Mouse (Mus musculus): ENCODE measurements around the gene Kcnc4. TPM values are rescaled to one million over a fixed set of nuclear protein-coding genes. Genes with fewer than 3 reads are reported as not detected.

Kcnc4 gene
- polyA plus RNA-seq, 1 experiment from 2014 or later = not detected

- WGBS (ENCODE audit: insufficient replicate concordance) = 65% methylated on average over 6 of the region's 6 CpGs
- no peaks in the 10 kb centered on the region; the same call in 1 of the 2 replicates for H3K27me3 ChIP-seq (replicated peaks)
- peak; percentile 15; the same call in 1 of the 2 replicates for ATAC-seq
Measured at GRCm38 (mm10) chr3:107491459-107491858, 32.1 kb upstream of the Kcnc4 start.

DNA sequence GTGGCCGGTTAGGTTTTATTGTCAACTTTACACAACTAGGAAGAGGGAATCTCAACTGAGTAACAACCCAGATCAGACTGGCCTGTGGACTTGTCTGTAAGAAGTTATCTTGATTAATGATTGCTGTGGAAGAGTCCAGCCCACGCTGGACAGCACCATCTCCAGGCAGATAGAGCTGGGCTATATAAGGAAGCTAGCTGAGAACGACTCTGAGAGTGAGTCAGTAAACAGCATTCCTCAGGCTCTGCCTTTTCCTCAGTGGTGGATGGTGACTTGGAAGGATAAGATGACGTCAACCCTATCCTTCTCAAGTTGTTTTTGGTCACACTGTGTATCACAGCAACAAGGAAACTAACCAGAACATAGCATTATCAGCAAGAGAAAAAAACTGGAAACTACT, 29.3 kb upstream of the Kcnc4 start:
- H3K4me2 ChIP-seq = no peak overlapping the region
- whole genome bisulfite sequencing (ENCODE audit: insufficient replicate concordance) = 29% methylated on average over 4 of the region's 4 CpGs
- H3K27ac ChIP-seq = no peak overlapping the region
- no peaks in the 10 kb centered on the region for H3K36me3 ChIP-seq
- no peaks in the 10 kb centered on the region for H3K4me1 ChIP-seq
- no peak for ATAC-seq
- H3K4me3 ChIP-seq = no peak overlapping the region
- peaks cover 7% of the 10 kb centered on the region; the same call in 1 of the 2 replicates for H3K27me3 ChIP-seq (replicated peaks)
- H3K9ac ChIP-seq = no peak overlapping the region
- H3K9me3 ChIP-seq (replicated peaks) = no peaks in the 10 kb centered on the region

More at GRCm38 (mm10) chr3:107491459-107491858, 32.1 kb upstream of the Kcnc4 start:
- no peak overlapping the region for H3K4me2 ChIP-seq
- H3K36me3 ChIP-seq = no peaks in the 10 kb centered on the region
- H3K9ac ChIP-seq = no peak overlapping the region
- no peaks in the 10 kb centered on the region for H3K9me3 ChIP-seq (replicated peaks)
- no peak overlapping the region for H3K4me3 ChIP-seq
- H3K27ac ChIP-seq = no peak overlapping the region
- H3K4me1 ChIP-seq = no peaks in the 10 kb centered on the region

DNA sequence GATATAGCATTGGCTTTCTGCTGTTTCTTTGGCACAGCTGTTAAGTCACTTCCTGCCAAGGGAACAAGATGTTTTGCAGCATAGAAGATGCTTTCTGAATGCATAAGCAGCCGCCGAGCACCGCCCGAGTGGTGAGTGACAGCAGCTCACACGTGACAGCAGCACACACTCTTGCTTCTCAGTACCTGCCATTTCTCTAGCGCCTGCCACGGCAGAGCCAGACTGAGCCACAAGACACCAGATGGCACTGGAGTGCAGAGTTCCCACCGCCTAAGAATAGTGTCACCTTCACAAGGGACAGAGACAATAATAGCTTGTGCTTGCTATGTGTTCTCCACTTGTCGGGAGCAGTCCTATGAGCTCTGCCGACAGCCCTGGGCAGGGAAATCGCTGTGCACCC, 23.9 kb upstream of the Kcnc4 start:
- H3K4me3 ChIP-seq = no peak overlapping the region
- H3K27me3 ChIP-seq (replicated peaks) = peaks cover 9% of the 10 kb centered on the region
- H3K27ac ChIP-seq = no peak overlapping the region
- ATAC-seq = no peak
- no peaks in the 10 kb centered on the region for H3K4me1 ChIP-seq
- H3K9me3 ChIP-seq (replicated peaks) = no peaks in the 10 kb centered on the region
- no peak overlapping the region for H3K4me2 ChIP-seq
- WGBS (ENCODE audit: insufficient replicate concordance) = 39% methylated on average over 11 of the region's 11 CpGs
- no peaks in the 10 kb centered on the region for H3K36me3 ChIP-seq
- no peak overlapping the region for H3K9ac ChIP-seq

DNA sequence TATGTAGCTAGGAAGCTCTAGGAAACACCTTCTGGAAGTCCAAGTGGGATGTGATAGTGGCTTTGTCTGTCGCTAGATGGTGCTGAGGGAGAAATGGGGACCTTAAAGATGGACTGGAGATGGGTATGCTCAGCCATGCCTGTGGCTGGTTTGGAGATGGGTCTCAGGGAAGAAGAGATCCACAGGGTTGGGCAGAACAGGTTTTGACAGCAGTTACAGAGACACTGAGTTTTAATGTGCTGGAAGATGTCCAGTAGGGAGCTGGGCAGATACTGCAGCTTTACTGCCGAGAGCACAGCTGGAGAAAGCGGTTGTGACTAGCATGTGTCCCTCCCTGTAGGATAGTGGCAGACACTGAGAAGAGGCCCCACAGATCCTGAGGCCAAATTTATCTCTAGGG, 21.3 kb upstream of the Kcnc4 start:
- peaks cover 9% of the 10 kb centered on the region for H3K27me3 ChIP-seq (replicated peaks)
- H3K4me1 ChIP-seq = no peaks in the 10 kb centered on the region
- H3K36me3 ChIP-seq = no peaks in the 10 kb centered on the region
- no peaks in the 10 kb centered on the region for H3K9me3 ChIP-seq (replicated peaks)
- no peak overlapping the region for H3K9ac ChIP-seq
- no peak overlapping the region for H3K4me2 ChIP-seq
- no peak overlapping the region for H3K4me3 ChIP-seq
- no peak for ATAC-seq
- 31% methylated on average over 3 of the region's 3 CpGs for WGBS (ENCODE audit: insufficient replicate concordance)
- H3K27ac ChIP-seq = no peak overlapping the region

- no peak for ATAC-seq
- Histone ChIP-seq H3K4me3 (no peak overlapping the region), H3K9ac (no peak overlapping the region), H3K27me3 (replicated peaks) (peaks cover 24% of the 10 kb centered on the region; the same call in 1 of the 2 replicates), H3K4me1 (no peaks in the 10 kb centered on the region), H3K9me3 (replicated peaks) (no peaks in the 10 kb centered on the region), H3K4me2 (no peak overlapping the region), H3K27ac (no peak overlapping the region), H3K36me3 (no peaks in the 10 kb centered on the region)
- 20% methylated on average over 6 of the region's 6 CpGs for WGBS (ENCODE audit: insufficient replicate concordance)
Measured at GRCm38 (mm10) chr3:107472198-107472597, 12.8 kb upstream of the Kcnc4 start.

GRCm38 (mm10) chr3:107469059-107469458, 9.7 kb upstream of the Kcnc4 start:
- Histone ChIP-seq H3K36me3 (no peaks in the 10 kb centered on the region), H3K4me3 (no peak overlapping the region), H3K27me3 (replicated peaks) (peaks cover 45% of the 10 kb centered on the region), H3K4me2 (no peak overlapping the region), H3K27ac (no peak overlapping the region), H3K9ac (no peak overlapping the region), H3K9me3 (replicated peaks) (no peaks in the 10 kb centered on the region), H3K4me1 (no peaks in the 10 kb centered on the region)
- ATAC-seq = no peak
- WGBS (ENCODE audit: insufficient replicate concordance) = 59% methylated on average over 4 of the region's 4 CpGs

DNA sequence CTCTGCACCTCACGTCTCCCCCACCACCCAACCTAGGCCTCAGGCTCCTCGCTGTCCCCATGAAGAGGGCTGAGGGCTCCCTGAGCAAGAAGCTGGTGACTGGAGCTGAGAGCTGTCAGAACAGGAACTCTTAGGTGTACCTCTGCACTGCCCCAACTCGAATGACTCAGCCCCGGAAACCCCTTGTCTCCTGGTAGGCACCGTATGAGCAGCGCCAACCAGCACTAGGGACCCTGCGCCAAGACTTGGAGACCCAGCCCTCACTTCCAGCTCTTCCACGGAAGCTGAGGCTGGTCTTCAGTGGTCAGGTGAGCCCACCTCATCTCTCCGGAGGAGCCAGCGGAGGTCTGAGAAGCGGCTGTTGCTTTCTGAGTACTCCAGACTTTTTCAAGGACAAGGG, 8.8 kb upstream of the Kcnc4 start:
- no peaks in the 10 kb centered on the region for H3K9me3 ChIP-seq (replicated peaks)
- H3K4me2 ChIP-seq = no peak overlapping the region
- WGBS (ENCODE audit: insufficient replicate concordance) = 81% methylated on average over 11 of the region's 11 CpGs
- H3K9ac ChIP-seq = no peak overlapping the region
- peaks cover 54% of the 10 kb centered on the region for H3K27me3 ChIP-seq (replicated peaks)
- H3K27ac ChIP-seq = no peak overlapping the region
- H3K4me3 ChIP-seq = no peak overlapping the region
- no peak for ATAC-seq
- H3K4me1 ChIP-seq = no peaks in the 10 kb centered on the region
- no peaks in the 10 kb centered on the region for H3K36me3 ChIP-seq

GRCm38 (mm10) chr3:107466577-107466976, 7.2 kb upstream of the Kcnc4 start:
- no peaks in the 10 kb centered on the region for H3K36me3 ChIP-seq
- ATAC-seq = no peak
- WGBS (ENCODE audit: insufficient replicate concordance) = 8% methylated on average over 6 of the region's 6 CpGs
- H3K4me2 ChIP-seq = no peak overlapping the region
- no peaks in the 10 kb centered on the region for H3K4me1 ChIP-seq
- no peak overlapping the region for H3K27ac ChIP-seq
- no peak overlapping the region for H3K9ac ChIP-seq
- H3K4me3 ChIP-seq = no peak overlapping the region
- peaks cover 68% of the 10 kb centered on the region for H3K27me3 ChIP-seq (replicated peaks)
- no peaks in the 10 kb centered on the region for H3K9me3 ChIP-seq (replicated peaks)

DNA sequence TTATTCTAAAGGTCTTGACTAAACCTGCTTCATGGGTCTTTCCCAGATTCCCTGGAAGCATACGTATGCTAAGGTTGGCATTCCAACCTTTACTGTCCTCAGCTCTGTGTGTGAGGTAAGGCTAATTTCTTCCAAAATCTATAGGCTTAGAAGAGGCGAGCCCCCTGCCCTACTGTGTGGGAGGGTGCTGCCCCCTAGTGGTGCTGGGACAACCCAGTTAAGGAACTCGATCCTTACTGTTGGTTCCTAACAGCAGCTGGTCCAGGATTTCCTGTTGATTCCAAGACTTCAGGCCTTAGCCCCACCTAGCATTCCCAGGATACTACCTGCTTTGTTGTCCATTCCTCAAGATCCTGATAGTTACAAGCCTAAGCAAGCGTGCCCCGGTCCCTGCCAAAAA, 2.8 kb upstream of the Kcnc4 start:
- no peak for ATAC-seq
- no peak overlapping the region for H3K4me2 ChIP-seq
- peaks cover 16% of the 10 kb centered on the region for H3K4me1 ChIP-seq
- peaks cover 89% of the 10 kb centered on the region for H3K27me3 ChIP-seq (replicated peaks)
- no peak overlapping the region for H3K4me3 ChIP-seq
- H3K27ac ChIP-seq = no peak overlapping the region
- no peak overlapping the region for H3K9ac ChIP-seq
- no peaks in the 10 kb centered on the region for H3K9me3 ChIP-seq (replicated peaks)
- no peaks in the 10 kb centered on the region for H3K36me3 ChIP-seq
- 14% methylated on average over 5 of the region's 5 CpGs for WGBS (ENCODE audit: insufficient replicate concordance)

DNA sequence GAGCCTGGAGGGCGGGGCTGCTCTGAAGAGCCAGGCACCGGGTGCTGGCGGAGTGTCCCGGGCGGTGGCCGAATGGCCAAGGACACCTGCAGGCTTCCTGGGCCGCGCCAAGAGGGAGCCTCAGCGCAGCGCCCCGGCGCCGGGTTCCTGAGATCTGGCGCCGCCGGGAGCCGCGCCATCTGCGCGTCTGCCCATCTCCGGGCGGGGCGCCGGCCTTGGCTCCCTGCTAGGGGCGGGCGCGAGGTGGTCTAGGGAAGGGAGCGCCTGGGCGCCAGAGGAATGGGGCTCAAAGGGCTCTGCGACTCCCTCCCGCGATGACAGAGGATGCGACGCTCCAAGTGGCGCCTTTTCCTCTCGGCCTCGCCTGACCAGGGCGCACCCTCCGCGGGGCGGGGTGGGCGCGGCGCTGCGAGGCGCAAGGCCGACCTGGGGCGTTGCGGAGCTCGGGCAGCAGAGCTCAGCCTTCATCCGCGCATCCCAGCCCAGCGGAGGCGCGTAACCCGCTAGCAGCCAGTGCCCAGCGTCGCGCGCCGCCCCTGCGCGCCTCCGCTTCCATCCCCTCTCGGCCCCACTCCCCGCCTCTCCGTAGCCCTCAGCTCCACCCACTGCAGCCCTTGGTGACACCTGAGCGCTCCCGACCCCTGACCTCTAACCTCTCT, 550 bp upstream of the Kcnc4 start:
- Histone ChIP-seq H3K9ac (no peak overlapping the region), H3K36me3 (no peaks in the 10 kb centered on the region), H3K4me3 (peak overlapping the region; percentile 39), H3K4me1 (peaks cover 16% of the 10 kb centered on the region), H3K27ac (no peak overlapping the region), H3K9me3 (replicated peaks) (no peaks in the 10 kb centered on the region), H3K27me3 (replicated peaks) (peaks cover 98% of the 10 kb centered on the region), H3K4me2 (peak overlapping the region; percentile 61)
- 0 out of 2 replicates have a peak, but pooled peaks have one; percentile 18 for ATAC-seq
- 1% methylated on average over 58 of the region's 69 CpGs for WGBS (ENCODE audit: insufficient replicate concordance)

DNA sequence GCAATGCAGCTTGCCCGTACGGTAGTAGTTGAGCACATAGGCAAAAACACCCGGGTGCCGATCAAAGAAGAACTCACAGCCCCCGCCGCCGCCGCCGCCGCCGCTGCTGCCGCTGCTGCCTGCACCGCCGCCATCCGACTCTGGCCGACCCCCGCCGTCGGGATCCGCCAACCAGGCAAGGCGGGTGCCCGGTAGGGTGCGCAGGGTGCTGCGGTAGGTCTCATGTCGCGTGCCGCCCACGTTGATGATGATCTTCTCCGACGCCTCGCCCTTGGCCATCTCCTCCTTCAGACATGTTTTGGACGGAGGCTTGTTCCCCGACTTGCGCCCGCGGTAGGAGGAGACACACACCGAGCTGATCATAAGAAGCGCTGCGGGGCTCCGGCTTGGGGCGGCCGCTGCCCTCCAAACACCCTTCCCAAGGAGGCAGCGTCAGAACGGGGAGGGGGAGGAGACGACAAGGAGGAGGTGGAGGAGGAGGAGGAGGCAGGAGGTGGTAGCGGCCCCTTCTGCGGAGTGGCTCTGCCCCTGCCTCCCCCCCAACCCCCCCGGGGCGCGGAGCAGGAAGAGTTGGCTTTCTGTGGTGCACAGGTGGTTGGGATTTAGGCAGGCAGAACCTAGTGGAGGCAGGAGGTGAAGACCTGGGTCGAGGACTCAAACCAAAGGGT, 690 bp downstream of the Kcnc4 start:
- peaks cover 97% of the 10 kb centered on the region for H3K27me3 ChIP-seq (replicated peaks)
- ATAC-seq = no peak
- no peak overlapping the region for H3K9ac ChIP-seq
- no peaks in the 10 kb centered on the region for H3K9me3 ChIP-seq (replicated peaks)
- H3K36me3 ChIP-seq = no peaks in the 10 kb centered on the region
- peak overlapping the region; percentile 61 for H3K4me2 ChIP-seq
- peaks cover 16% of the 10 kb centered on the region for H3K4me1 ChIP-seq
- peak overlapping the region; percentile 39 for H3K4me3 ChIP-seq
- no peak overlapping the region for H3K27ac ChIP-seq
- 2% methylated on average over 51 of the region's 51 CpGs for whole genome bisulfite sequencing (ENCODE audit: insufficient replicate concordance)

DNA sequence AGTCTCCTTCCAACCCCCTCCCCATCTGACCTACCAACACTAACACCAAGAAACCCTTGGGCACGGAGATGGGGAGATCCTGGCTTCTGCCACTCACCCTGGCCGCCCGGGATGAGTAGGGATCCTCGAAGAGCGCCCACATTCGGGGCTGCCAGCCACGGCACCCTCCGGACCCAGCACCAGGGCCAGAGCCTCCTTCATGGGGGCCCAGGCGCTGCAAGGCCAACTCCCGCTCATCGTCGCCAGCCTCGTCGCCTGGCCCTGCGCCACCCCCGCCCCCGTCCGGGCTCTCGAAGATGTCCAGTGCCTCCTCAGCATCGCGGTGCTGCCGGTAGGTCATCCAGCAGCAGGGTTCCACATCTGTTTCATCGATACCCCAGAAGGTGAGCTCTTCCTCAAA, 1.2 kb downstream of the Kcnc4 start:
- Histone ChIP-seq H3K4me3 (no peak overlapping the region; the same call in 1 of the 2 replicates), H3K36me3 (no peaks in the 10 kb centered on the region), H3K27ac (no peak overlapping the region), H3K4me2 (0 out of 2 replicates have a peak overlapping the region, but pooled peaks have one; percentile 61), H3K4me1 (peaks cover 16% of the 10 kb centered on the region), H3K27me3 (replicated peaks) (peaks cover 92% of the 10 kb centered on the region), H3K9me3 (replicated peaks) (no peaks in the 10 kb centered on the region), H3K9ac (no peak overlapping the region)
- ATAC-seq = no peak
- WGBS (ENCODE audit: insufficient replicate concordance) = 5% methylated on average over 23 of the region's 23 CpGs
